Mouse (Mus musculus): ENCODE data around the gene Cd180. TPM values are rescaled to one million over a fixed set of nuclear protein-coding genes. Genes with fewer than 3 reads are reported as not detected.
"Not testable (repeated sequence)": the region's sequence is repeated elsewhere in the genome, so short reads cannot be mapped to it uniquely, and the experiment has no call there.

The Cd180 gene
- polyA plus RNA-seq, 1 experiment from 2014 or later = 0.24 TPM

DNA sequence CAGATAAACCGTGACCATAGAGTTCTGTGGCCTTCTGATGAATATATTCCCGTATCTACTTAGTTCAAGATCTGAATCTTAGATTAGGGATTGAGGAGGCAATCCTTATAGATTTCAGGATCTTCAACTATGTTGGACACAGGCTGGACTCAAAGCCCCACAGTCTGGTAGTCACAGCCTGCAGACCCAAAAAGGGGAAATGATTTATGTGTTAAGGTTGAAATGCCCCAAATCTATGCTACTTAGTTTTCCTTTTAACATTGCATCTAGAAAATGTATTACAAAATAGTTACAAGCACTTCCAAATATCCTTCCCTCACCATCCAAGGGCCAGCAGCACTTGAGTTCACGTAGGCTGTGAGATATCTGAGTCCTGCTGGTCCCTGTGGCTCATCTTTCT, 7.4 kb downstream of the Cd180 start:
- WGBS = 79% methylated on average over 3 of the region's 3 CpGs
- H3K36me3 ChIP-seq = no peaks in the 10 kb centered on the region
- H3K4me3 ChIP-seq = no peak overlapping the region
- H3K9me3 ChIP-seq (replicated peaks) = no peaks in the 10 kb centered on the region
- peaks cover 12% of the 10 kb centered on the region for H3K4me1 ChIP-seq (replicated peaks)
- ATAC-seq (replicated peaks; ENCODE audit: insufficient number of reproducible peaks, insufficient read depth, low FRiP score, low read depth) = no peak
- no peak overlapping the region for H3K27ac ChIP-seq
- no peaks in the 10 kb centered on the region for H3K27me3 ChIP-seq
- no peak overlapping the region for H3K4me2 ChIP-seq
- H3K9ac ChIP-seq = no peak overlapping the region

DNA sequence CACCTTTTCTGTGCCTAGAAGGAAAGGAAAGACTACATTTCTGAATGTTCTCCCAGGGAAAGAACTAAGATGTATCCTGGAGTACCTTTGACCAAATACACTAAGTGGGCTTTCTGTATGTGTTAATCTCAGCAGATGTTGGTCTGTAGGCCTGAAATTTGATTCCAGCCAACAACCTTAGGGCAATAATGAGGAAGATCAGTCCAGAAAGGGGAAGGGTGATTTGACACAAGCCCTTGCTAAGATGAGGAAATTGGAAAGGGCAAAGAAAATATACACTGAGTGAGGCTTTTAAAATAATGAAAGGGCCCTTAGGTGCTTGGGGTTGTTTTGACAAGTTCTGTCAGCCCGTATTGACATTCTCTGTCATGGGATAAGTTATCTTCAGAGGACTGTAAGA, 23.6 kb downstream of the Cd180 start:
- WGBS = 64% methylated on average over 1 of the region's 1 CpGs
- Histone ChIP-seq H3K36me3 (no peaks in the 10 kb centered on the region), H3K4me2 (no peak overlapping the region), H3K9ac (no peak overlapping the region), H3K4me1 (replicated peaks) (no peaks in the 10 kb centered on the region), H3K4me3 (no peak overlapping the region), H3K27me3 (no peaks in the 10 kb centered on the region), H3K27ac (no peak overlapping the region), H3K9me3 (replicated peaks) (no peaks in the 10 kb centered on the region)
- no peak for ATAC-seq (replicated peaks; ENCODE audit: insufficient number of reproducible peaks, insufficient read depth, low FRiP score, low read depth)

DNA sequence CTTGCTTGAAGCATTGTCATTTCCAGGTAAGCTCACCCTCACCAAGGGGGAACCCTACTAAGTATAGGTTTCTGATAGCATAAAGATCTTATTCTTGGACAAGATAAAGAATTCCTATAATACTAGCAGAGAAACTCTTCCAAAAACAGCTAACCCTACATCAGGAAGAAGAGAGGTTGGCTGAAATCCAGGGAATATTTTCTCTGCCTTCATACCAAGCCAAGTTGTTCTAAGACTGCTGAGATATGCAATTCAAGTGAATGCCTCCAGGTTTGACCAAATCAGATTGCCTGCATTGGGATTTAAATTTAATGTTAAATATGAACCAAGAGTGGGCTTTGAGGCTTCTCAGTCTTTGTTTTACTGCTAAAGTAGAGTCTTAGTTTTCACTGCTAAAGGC, 32.1 kb downstream of the Cd180 start:
- no peak for ATAC-seq (replicated peaks; ENCODE audit: insufficient number of reproducible peaks, insufficient read depth, low FRiP score, low read depth)
- Histone ChIP-seq H3K9me3 (replicated peaks) (no peaks in the 10 kb centered on the region), H3K9ac (no peak overlapping the region), H3K36me3 (no peaks in the 10 kb centered on the region), H3K4me1 (replicated peaks) (no peaks in the 10 kb centered on the region), H3K4me3 (no peak overlapping the region), H3K27ac (no peak overlapping the region), H3K4me2 (no peak overlapping the region), H3K27me3 (no peaks in the 10 kb centered on the region)

DNA sequence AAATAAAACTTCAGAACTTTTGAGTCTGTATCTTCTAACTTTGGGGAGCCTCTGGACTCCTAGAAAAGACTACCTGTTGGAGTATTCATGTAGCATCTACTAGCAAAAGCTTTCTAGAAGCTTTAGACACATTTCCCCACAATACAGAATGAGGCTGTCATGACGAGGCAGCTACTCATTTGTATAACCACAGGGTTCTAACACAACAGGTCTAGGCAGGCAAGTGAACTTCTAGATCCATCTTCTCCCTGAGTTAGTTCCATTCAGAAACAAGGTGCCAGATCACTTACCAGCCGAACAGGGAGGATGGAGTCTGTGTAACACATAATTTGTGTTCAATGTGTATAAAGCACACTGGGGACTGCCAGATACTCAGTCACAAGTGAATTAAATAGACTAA, 32.5 kb downstream of the Cd180 start:
- H3K27ac ChIP-seq = no peak overlapping the region
- H3K27me3 ChIP-seq = no peaks in the 10 kb centered on the region
- no peak overlapping the region for H3K4me3 ChIP-seq
- H3K4me2 ChIP-seq = no peak overlapping the region
- H3K9ac ChIP-seq = no peak overlapping the region
- WGBS = 76% methylated on average over 2 of the region's 2 CpGs
- no peaks in the 10 kb centered on the region for H3K4me1 ChIP-seq (replicated peaks)
- H3K36me3 ChIP-seq = no peaks in the 10 kb centered on the region
- ATAC-seq (replicated peaks; ENCODE audit: insufficient number of reproducible peaks, insufficient read depth, low FRiP score, low read depth) = no peak
- H3K9me3 ChIP-seq (replicated peaks) = no peaks in the 10 kb centered on the region

DNA sequence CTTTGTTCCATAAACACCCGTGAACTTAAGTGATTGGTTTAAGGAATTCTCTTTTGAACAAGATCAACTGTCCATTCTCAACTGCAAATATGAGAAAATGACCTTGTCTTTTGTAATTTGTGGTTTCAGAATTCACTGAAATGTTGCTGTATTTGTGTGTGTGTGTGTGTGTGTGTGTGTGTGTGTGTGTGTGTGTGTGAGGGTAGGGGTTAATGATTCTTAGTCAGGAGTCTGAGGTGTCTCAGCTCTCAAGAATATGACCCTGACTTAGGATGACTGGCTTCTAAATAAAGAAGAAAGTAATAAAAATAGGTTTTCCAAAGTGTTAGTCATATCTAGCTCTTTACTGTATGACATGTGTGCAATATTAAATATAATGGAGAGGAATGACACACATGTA, 33.5 kb downstream of the Cd180 start:
- no peak for ATAC-seq (replicated peaks; ENCODE audit: insufficient number of reproducible peaks, insufficient read depth, low FRiP score, low read depth)
- no peak overlapping the region for H3K9ac ChIP-seq
- H3K27me3 ChIP-seq = no peaks in the 10 kb centered on the region
- WGBS = 96% methylated on average over 1 of the region's 1 CpGs
- H3K4me3 ChIP-seq = no peak overlapping the region
- H3K4me2 ChIP-seq = no peak overlapping the region
- no peak overlapping the region for H3K27ac ChIP-seq
- no peaks in the 10 kb centered on the region for H3K9me3 ChIP-seq (replicated peaks)
- no peaks in the 10 kb centered on the region for H3K4me1 ChIP-seq (replicated peaks)
- no peaks in the 10 kb centered on the region for H3K36me3 ChIP-seq

DNA sequence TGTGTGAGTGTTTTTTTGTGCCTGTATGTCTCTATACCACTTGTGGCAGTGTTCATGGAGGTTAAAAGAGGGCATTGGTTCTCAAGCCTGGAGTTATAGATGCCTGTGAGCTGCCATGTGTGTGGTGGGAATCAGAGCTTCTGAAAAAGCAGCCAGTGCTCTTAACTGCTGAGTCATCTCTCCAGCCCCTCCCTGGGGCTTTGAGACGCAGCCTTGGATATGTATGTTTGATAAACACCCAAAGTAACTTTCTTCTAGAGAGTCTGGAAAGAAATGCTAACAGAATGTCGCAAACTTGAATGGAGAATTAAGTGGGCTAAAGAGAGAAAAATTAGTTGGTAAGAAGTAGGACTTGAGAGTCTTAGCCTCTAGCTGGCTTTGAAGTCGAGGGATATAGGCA, 34.7 kb downstream of the Cd180 start:
- 69% methylated on average over 3 of the region's 3 CpGs for WGBS
- Histone ChIP-seq H3K4me1 (replicated peaks) (no peaks in the 10 kb centered on the region), H3K9me3 (replicated peaks) (no peaks in the 10 kb centered on the region), H3K4me3 (no peak overlapping the region), H3K36me3 (no peaks in the 10 kb centered on the region), H3K27me3 (no peaks in the 10 kb centered on the region), H3K9ac (no peak overlapping the region), H3K4me2 (no peak overlapping the region), H3K27ac (no peak overlapping the region)
- no peak for ATAC-seq (replicated peaks; ENCODE audit: insufficient number of reproducible peaks, insufficient read depth, low FRiP score, low read depth)

DNA sequence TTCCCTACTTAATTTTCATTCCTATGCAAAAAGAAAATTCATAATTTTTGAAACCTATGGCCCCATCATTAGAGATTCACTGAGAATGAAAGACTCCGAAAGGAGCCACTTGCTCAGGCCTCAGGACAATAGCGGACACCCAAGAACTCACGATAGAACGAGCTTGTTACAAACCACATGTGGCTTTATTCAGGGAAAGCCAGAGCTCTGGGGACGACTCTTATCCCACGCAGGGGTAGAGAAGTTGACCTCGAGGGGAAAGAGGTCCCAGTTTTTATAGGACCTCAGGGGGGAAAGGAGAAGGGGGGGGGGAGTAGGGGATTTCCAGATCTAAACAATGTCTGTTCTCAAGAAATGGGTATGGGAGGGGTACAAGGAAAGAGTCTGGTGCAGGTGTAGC, 35.6 kb downstream of the Cd180 start:
- not testable (repeated sequence) for H3K36me3 ChIP-seq; H3K9me3 ChIP-seq (replicated peaks); H3K4me2 ChIP-seq; H3K9ac ChIP-seq; ATAC-seq (replicated peaks; ENCODE audit: insufficient number of reproducible peaks, insufficient read depth, low FRiP score, low read depth); H3K4me1 ChIP-seq (replicated peaks); H3K27me3 ChIP-seq; H3K27ac ChIP-seq; H3K4me3 ChIP-seq
- 81% methylated on average over 7 of the region's 7 CpGs for WGBS

DNA sequence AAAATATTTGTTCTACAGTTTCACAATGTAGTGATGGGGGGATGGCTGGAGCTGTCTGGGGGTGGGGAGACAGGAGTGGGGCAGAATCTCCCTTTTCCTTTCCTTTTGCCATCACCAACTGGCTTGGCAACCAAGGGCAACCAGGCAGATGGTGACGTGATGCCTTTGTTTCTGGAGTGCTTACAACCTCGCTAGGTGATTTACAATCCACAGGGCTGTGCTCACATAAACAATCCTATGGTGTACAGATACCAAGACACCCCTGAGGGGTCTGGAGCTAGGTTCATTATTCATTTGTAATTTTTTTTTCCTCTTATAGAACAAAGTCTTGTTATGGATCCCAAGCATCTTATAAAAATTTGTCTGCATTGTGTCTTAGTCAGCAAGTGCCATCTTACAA, 39.7 kb downstream of the Cd180 start:
- H3K4me1 ChIP-seq (replicated peaks) = no peaks in the 10 kb centered on the region
- H3K27ac ChIP-seq = no peak overlapping the region
- H3K27me3 ChIP-seq = no peaks in the 10 kb centered on the region
- H3K4me2 ChIP-seq = no peak overlapping the region
- no peak for ATAC-seq (replicated peaks; ENCODE audit: insufficient number of reproducible peaks, insufficient read depth, low FRiP score, low read depth)
- peaks cover 43% of the 10 kb centered on the region for H3K36me3 ChIP-seq
- no peaks in the 10 kb centered on the region for H3K9me3 ChIP-seq (replicated peaks)
- H3K9ac ChIP-seq = no peak overlapping the region
- WGBS = 69% methylated on average over 2 of the region's 2 CpGs
- no peak overlapping the region for H3K4me3 ChIP-seq

DNA sequence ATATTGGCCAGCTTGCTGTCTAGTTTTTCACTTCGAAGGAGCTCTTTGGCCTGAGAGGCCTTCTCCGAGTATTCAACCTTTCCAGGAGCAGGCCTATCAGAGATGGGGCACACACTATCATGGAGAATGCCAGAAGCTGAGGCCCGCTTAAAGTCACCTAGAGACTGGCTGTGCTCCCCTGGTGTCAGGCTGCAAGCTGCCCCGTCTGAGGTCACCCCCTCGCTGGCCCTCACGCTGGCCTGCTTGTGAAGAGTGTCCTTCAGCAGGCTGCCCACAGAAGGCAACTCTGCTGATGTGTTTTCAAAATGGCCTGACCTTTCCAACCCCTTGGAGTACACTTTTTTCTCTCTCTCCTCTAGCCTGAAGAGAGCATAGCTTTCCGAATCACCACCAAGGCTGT, 44.5 kb downstream of the Cd180 start:
- no peak for ATAC-seq (replicated peaks; ENCODE audit: insufficient number of reproducible peaks, insufficient read depth, low FRiP score, low read depth)
- Histone ChIP-seq H3K4me1 (replicated peaks) (no peaks in the 10 kb centered on the region), H3K36me3 (peaks cover 79% of the 10 kb centered on the region), H3K4me3 (no peak overlapping the region), H3K27me3 (no peaks in the 10 kb centered on the region), H3K4me2 (no peak overlapping the region), H3K9me3 (replicated peaks) (no peaks in the 10 kb centered on the region), H3K9ac (no peak overlapping the region), H3K27ac (no peak overlapping the region)
- WGBS = 91% methylated on average over 7 of the region's 7 CpGs

DNA sequence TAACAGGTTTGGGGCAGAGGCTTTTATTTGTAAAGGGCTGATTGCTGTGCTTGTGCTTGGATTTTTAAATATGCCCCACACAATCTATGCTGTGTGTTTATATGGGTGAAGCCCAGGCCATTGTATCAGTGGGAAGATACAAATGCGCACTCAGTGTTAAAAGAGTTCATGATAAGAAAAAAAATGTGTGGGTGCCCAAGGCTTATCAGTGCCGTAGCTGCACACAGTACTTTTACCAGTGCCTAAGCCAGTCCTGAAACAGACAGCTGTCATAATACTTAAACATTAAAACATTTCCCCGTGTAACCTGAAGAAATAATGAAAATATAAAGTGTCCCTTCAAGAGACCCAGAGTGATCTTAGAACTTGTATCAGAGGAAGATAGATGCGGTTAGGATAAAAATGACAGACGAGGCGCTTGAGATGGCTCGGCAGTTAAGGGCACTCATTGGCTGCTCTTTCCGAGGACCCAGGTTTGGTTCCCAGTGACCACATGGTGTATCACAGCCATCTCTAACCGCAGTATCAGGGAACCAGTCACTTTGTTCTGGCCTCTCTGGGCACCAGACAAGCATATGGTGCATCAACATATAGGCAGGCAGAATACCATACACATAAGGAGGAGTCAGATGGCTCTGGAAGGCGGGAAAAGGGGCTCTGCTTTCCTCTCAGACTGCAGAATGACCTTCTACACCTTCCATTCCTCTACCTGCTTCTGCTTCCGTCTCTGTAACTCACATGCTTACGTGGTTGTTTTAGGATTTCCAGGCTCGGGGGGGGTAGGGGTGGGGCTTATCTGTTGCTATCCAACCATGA, 46.6 kb downstream of the Cd180 start:
- peaks cover 68% of the 10 kb centered on the region for H3K36me3 ChIP-seq
- H3K9me3 ChIP-seq (replicated peaks) = no peaks in the 10 kb centered on the region

DNA sequence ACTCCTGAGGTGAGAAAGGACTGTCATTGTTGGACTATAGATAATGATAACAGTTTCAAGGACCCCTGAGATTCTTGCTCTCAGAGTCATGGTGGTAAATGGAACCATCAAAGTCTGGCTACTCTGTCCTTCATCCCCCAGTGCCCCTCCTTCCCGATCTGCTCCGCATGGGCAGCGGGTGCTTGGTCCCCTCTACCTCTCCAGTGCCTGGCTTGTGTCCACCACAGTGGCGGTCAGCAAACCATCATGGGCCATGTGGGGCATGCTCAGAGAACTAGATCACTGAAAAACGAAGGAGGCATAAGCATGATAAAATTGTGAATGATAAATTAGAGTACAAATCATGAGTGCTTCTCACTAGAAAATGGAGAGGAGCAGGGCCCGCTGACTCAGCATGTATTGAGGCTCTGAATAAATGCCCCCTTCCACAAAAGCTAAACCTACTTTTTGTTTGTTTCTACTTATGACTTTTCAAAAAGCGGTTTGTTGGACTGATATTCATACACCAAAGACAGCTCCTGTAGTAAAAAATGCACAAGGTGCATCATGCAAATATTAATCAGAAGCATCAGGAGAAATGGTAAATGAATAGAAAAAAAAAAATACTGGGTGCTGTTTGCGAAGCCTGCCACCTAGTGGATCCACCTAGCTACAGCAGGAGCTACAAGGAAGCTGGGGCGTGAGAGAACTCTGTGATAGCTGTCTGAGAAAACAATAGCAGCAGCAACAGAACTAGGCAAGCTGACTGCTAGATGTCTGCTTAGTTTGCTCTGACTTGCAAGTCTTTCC, 51.3 kb downstream of the Cd180 start:
- Histone ChIP-seq H3K4me2 (no peak overlapping the region), H3K27ac (no peak overlapping the region), H3K9ac (no peak overlapping the region), H3K27me3 (no peaks in the 10 kb centered on the region), H3K9me3 (replicated peaks) (no peaks in the 10 kb centered on the region), H3K36me3 (peaks cover 48% of the 10 kb centered on the region), H3K4me1 (replicated peaks) (no peaks in the 10 kb centered on the region), H3K4me3 (no peak overlapping the region)
- WGBS = 64% methylated on average over 9 of the region's 9 CpGs
- no peak for ATAC-seq (replicated peaks; ENCODE audit: insufficient number of reproducible peaks, insufficient read depth, low FRiP score, low read depth)

More for the DNA sequence above, 46.6 kb downstream of the Cd180 start:
- no peak overlapping the region for H3K4me3 ChIP-seq
- no peaks in the 10 kb centered on the region for H3K27me3 ChIP-seq
- no peak overlapping the region for H3K9ac ChIP-seq
- H3K4me2 ChIP-seq = no peak overlapping the region
- ATAC-seq (replicated peaks; ENCODE audit: insufficient number of reproducible peaks, insufficient read depth, low FRiP score, low read depth) = no peak
- no peak overlapping the region for H3K27ac ChIP-seq
- no peaks in the 10 kb centered on the region for H3K4me1 ChIP-seq (replicated peaks)
- 79% methylated on average over 13 of the region's 13 CpGs for WGBS

DNA sequence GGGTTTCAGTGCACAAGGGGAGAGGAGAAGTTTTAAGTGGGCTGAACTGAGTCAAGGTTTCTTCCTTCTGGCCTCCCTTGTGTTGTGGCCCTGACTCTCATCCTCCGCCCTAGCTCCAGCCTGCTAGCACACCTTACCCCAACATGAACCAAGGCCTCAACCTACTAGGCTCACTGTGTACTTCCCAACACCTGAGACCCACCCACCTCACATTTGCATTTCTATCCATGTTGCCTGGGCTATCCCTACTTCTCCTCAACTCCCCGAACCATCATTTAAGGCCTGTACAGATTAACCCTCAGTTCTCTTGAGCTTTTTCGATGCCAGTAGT, 51.9 kb downstream of the Cd180 start:
- 95% methylated on average over 3 of the region's 3 CpGs for WGBS
- ATAC-seq (replicated peaks; ENCODE audit: insufficient number of reproducible peaks, insufficient read depth, low FRiP score, low read depth) = no peak
- H3K36me3 ChIP-seq = peaks cover 54% of the 10 kb centered on the region

More for the DNA sequence above, 51.9 kb downstream of the Cd180 start:
- H3K9ac ChIP-seq = 0 out of 2 replicates have a peak overlapping the region, but pooled peaks have one; percentile 19
- H3K4me2 ChIP-seq = no peak overlapping the region
- no peaks in the 10 kb centered on the region for H3K4me1 ChIP-seq (replicated peaks)
- no peaks in the 10 kb centered on the region for H3K27me3 ChIP-seq
- H3K4me3 ChIP-seq = no peak overlapping the region
- no peaks in the 10 kb centered on the region for H3K9me3 ChIP-seq (replicated peaks)
- H3K27ac ChIP-seq = no peak overlapping the region

Measured in heart, embryonic 15.5 days (tissue).